Mouse (Mus musculus): ENCODE results near the gene Gjc1. TPM values are rescaled to one million over a fixed set of nuclear protein-coding genes. Genes with fewer than 3 reads are reported as not detected.

The Gjc1 gene
- polyA plus RNA-seq, 1 experiment from 2014 or later = 32.8 TPM

Other genes starting within 250 kb of the Gjc1 start
- 3.1 and 3.4 TPM in 2 replicates for gene Gm11627, start 240.2 kb downstream of the Gjc1 start, polyA plus RNA-seq (2015; fragmentation: Nextera tagmentation; extraction: Ambion mirVana)
- 7.9 and 9.8 TPM in 2 replicates for gene Fzd2, start 215.3 kb downstream of the Gjc1 start, polyA plus RNA-seq (2015; fragmentation: Nextera tagmentation; extraction: Ambion mirVana)
- gene Meioc, start 156.0 kb downstream of the Gjc1 start, polyA plus RNA-seq (2015; fragmentation: Nextera tagmentation; extraction: Ambion mirVana) = 0.09 and 0.16 TPM in 2 replicates
- gene Ccdc43, start 121.9 kb downstream of the Gjc1 start, polyA plus RNA-seq (2015; fragmentation: Nextera tagmentation; extraction: Ambion mirVana) = 34.2 and 35.5 TPM in 2 replicates
- gene Adam11, start 58.3 kb downstream of the Gjc1 start, polyA plus RNA-seq (2015; fragmentation: Nextera tagmentation; extraction: Ambion mirVana) = 25.6 and 25.9 TPM in 2 replicates
- 12.1 and 13.9 TPM in 2 replicates for gene Higd1b, start 16.1 kb upstream of the Gjc1 start, polyA plus RNA-seq (2015; fragmentation: Nextera tagmentation; extraction: Ambion mirVana)
- 133 and 142 TPM in 2 replicates for gene Eftud2, start 61.3 kb upstream of the Gjc1 start, polyA plus RNA-seq (2015; fragmentation: Nextera tagmentation; extraction: Ambion mirVana)
- 2.0 and 2.1 TPM in 2 replicates for gene Ccdc103, start 61.5 kb upstream of the Gjc1 start, polyA plus RNA-seq (2015; fragmentation: Nextera tagmentation; extraction: Ambion mirVana)
- gene Fam187a, start 65.5 kb upstream of the Gjc1 start, polyA plus RNA-seq (2015; fragmentation: Nextera tagmentation; extraction: Ambion mirVana) = 0.13 TPM in 1 of 2 replicates, not detected in the other
- gene Gfap, start 81.2 kb upstream of the Gjc1 start, polyA plus RNA-seq (2015; fragmentation: Nextera tagmentation; extraction: Ambion mirVana) = 1.8 and 1.9 TPM in 2 replicates
- gene Kif18b, start 105.4 kb upstream of the Gjc1 start, polyA plus RNA-seq (2015; fragmentation: Nextera tagmentation; extraction: Ambion mirVana) = 2.1 and 3.6 TPM in 2 replicates
- gene C1ql1, start 127.0 kb upstream of the Gjc1 start, polyA plus RNA-seq (2015; fragmentation: Nextera tagmentation; extraction: Ambion mirVana) = 9.8 and 11.1 TPM in 2 replicates
- gene Nmt1, start 208.5 kb upstream of the Gjc1 start, polyA plus RNA-seq (2015; fragmentation: Nextera tagmentation; extraction: Ambion mirVana) = 32.4 and 34.7 TPM in 2 replicates
- gene Dcakd, start 208.6 kb upstream of the Gjc1 start, polyA plus RNA-seq (2015; fragmentation: Nextera tagmentation; extraction: Ambion mirVana) = 152 and 194 TPM in 2 replicates

All from hindbrain, embryonic 15.5 days (tissue).